Mouse (Mus musculus) monocyte, adult 5-6 weeks (primary cell): ENCODE results near the gene Trip12. TPM values are rescaled to one million over a fixed set of nuclear protein-coding genes. Genes with fewer than 3 reads are reported as not detected.

ENCODE experiments used
- ATAC-seq: fragments of 153-309, 156-312 bp; replicated peaks from 2 replicates; pipeline ENCODE4 v1.8.0; 2017; ENCODE audit warnings: mild to moderate bottlenecking; ENCODE audit not compliant: low TSS enrichment, insufficient number of reproducible peaks, severe bottlenecking, poor library complexity, low FRiP score
- total RNA-seq: library from RNA; stranded (forward); fragments of 200-1000, 200-491, 200-594 nt; gene quantifications from 3 replicates; pipeline ENCODE4 v1.2.3, GENCODE M21; 2017

Trip12 gene
- total RNA-seq, 1 experiment from 2014 or later = 226 TPM

DNA sequence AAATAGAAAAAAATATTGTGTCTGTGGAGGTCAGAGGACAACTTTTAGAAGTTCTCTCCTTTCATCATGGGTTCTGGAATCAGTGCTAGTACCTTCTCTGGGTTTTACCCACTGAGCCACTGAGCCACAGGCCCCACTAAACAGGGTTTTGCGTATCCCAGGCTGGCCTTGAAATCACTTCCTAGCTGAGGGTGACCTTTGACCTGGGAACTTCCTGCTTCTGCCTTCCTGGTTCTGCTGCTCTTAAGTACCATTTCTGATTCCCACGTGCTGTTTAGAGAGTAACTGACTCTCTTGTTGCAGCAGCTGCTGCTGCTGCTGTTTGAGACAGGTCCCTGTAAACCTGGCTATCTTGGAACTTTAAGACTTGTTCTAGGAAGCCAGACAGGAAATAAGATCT is 24.3 kb upstream of the Trip12 start:
- peak; percentile 47; the same call in 1 of the 2 replicates for ATAC-seq

DNA sequence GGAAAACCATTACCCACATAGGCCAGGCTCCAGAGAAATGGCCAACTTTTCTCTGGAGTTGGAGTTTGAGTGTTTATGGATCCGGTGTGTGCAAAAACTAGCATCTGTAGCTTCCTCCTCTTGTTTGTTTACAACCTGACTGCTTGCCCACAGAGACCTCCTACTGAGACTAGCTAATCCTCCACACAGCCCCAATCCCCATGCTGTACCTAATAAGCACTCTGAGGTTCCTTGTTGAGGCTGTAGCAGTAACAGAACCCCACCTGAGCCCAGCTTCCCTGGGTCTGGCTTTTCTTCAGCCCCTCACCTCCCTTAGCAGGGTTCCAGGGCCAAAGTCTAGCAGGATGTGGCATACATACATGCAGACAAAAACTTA is 20.9 kb upstream of the Trip12 start:
- no peak for ATAC-seq

DNA sequence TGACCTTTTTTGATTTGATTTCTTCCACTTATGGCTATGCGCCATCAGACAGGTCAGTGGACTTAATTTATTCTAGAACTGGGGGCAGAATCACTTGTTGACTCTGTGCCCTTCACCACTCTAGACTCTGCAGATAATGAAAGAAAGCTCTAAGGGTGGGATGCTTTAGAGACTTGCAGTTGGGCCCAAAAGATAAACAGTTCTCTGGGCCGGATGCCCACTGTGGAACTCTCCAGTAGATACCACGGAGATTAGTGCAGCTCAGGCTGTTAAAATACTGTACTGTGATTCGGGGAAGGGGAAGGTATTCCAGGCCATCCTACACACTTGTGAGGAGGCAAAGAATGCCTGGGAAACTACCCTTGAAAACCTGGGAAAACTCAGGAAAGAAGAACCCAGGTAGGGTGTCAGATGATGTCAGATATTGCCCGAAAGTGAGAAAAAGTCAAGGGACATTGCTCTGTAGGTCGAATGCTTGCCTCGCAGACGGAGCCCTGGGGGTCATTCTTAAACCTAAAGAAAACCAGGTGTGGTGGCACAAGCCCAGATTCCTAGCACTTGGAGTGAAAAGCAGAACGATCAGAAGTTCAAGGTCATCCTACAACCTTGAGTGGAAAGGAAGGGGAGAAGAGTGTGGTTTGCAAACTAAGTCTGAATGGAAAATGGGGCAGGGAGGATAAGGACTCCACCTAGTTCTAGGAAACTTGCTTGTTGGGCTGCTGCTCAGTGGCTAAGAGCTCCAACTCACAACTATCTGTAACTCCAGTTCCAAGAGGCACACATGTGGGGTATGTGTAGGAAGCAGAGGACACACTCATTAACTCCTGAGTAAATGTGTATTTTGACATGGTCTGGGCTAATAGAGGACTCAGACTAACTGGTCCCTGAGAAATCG is 20.3 kb upstream of the Trip12 start:
- no peak for ATAC-seq

DNA sequence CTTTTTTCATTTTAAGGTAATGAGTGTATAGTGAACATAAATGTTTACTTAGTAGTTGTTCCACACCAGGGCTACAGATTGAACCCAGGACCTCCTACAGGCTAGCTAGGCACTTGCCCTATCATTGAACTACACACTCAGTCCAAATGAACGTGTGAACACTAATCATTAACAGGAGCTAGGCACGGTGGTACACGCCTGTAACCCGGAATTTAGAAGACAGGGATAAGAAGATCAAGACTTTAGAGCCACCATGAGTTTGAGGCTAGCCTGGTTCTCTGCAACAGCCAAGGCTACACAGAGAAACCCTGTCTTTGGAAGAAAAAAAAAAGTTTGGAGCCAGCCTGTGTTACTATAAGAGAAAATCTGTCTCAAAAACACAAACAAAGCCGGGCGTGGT is 19.3 kb upstream of the Trip12 start:
- ATAC-seq = no peak

DNA sequence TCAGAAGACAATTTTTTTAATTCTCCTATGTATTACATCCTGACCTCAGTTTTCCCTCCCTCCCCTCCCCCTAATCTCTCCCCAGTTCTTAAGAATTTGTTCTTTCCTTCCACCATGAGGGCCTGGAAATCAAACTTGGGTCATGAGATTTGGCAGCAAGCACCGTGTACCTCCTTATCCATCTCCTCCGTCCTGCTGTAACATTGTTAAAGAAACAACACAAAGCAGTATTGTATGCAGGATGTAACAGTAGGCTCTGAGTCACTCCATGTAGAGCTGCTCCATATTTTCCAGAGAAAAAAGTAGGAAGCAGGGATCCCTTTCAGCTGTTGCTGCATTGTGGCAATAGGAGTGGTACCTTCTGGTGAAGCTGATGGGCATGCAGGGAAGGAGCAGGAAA is 15.4 kb upstream of the Trip12 start:
- no peak for ATAC-seq

DNA sequence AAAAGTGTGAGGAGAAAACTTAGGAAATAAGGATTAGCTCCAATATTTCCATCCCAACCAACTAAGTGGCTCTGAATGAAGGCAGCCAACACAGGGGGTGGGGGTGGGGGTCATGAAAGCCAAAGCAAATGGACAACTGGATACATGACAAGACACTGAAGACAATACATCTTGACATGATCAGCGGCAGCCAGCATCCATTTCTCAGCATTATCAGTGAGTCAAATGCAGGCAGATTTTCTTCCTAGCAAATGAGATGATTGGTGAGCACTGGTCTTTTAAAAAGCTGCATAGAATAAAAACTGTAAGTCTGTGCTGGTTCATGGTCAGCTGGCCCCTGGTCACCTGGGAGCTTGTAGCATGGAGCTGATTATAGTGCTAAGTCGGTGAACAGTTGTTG is 14.7 kb upstream of the Trip12 start:
- no peak for ATAC-seq

DNA sequence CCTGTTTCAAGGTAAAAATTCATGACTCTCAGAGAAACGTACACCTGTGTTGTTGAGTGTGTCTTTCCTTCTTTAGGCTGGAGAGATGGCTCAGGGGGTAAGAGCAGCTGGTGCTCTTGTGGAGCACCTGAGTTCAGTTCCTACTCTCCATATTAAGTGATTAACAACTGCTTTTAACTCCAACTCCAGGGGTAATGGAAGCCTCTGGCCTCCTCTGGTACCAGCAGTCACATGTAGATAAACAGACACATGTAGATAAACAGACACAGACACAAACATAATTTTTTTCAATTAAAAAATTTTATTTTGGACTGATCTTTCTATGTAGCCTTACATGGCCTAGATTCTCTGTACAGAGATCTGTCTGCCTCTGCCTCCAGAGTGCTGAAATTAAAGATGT is 13.4 kb upstream of the Trip12 start:
- no peak for ATAC-seq

DNA sequence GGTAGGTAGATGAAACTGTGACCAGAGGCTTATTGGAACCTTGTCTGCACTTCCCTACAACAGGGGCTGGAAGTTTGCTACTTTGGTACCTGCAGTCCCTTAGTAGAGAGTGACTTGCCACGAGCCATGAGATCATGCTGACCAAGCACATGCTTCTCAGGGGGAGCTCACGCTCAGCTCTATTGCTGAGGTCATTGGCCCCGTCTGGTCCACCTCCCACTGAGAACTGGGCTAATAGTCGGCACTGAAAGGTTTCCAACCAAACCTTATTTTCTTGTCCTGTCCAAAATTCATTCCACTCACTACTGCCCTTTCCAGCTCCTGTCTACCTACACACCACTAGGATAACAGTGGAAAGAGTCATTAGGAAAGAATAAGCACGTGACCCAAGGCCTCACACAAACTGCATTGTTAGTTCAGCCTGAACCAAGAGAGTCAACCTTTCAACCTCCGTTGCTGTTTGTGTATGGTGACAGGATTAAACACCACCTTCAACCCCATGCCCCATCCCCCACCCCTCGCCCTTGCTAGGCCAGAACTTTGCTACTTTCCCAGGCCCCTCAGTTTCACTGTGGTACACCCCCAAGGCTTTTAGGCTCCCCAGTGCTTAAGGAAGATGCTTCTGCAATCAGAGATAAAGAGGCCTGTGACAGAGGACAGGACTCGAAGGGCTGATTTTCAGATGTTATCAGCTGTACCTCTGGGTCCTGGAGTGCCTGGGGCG is 11.4 kb upstream of the Trip12 start:
- no peak for ATAC-seq

DNA sequence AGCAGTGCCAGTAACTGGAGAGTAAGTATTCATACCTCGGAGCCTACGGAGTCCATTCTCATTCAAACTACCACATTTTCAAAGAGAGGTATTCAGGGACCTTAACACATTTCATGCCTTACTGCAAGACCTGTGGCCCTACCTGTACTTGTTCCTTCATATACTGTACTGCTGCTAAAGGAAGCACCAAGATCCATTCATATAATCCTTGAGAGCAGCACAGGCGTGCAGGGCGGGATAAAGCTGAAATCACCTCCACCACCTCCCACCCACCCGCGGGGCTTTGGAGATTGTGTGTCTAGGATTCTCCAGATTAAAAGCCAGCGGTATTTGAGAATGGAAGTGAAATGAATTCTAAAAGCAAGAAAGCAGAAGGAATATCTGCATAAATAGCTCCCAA is 10.2 kb upstream of the Trip12 start:
- ATAC-seq = no peak

DNA sequence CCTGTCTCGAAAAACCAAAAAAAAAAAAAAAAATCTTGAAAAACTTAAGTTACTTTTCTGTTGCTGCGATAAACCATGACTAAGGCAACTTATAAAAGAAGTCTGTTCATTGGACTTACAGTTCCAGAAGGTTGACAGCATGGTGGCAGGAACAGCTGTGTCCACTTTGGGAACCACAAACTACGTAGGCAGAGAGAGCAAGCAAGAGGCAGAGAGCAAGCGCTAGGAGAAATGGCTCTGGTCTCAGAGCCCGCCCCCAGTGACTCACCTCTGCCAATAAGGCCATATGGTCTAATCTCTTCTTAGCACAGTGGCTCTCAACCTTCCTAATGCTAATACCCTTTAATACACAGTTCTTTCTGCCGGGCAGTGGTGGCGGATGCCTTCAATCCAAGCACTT is 9.5 kb upstream of the Trip12 start:
- no peak for ATAC-seq

DNA sequence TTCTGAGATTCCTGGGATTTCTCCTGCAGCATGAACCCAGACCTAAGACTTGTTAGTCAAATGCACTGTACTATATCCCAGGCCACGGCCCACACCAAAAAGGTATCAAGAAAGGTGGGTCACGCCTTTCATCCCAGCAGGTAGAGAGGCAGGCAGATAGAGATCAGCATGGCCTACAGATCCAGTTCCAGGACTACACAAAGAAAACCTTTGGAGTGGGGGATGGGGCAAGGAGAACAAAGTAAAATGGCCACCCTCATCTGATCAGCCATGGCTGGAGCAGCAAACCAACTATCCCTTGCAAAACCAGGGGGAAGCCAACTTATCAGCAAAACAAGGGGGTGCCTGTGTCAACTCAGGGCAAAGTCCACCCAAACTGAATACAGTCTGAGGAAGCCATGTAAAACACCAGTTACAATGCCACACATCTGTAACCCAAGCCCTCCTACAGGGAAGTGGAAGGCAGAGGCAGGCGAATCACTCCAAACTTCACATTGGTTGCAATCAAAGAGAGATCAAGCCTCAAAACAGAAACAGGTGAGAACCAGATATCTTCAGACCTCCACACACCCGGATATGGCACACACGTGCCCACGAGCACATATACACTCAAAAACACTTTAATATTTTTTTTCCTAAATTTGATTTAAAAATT is 8.6 kb upstream of the Trip12 start:
- ATAC-seq = no peak

DNA sequence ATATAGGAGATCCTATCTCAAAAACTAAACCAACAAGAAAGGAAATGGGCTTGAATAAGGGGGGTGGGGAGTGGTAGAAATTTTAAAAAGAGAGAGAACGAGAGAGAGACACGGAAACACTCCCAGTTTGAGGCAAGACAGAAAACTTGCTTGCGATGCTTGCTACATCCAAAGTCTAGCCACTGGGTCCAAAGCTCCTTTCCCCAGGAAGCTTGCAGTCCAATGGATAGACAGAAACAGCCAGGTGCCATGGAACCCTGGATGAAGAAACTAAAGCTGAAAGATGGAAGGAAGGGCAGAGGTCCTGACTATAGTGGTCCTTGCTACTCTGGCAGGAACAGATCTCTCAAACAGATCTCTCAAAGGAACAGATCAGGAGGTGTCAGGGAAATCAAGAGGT is 8.0 kb upstream of the Trip12 start:
- ATAC-seq = no peak

DNA sequence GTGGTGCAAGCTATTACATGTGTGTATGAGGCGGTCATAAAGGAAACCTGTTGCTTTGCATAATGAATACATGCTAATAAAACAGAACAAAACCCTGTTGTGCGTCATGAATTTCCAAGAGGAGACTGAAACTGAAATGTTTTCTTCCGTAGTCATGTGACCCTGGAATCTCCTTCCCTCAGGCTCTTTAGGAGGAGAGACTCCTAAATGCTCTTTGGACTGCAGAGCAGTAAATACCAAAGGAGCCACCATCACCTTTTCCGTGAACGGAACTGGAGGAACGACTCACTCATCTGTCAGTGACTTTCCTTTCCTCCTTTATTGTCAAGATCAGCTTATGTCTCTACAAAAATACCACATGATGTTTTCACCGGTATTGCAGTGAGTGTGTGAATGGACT is 7.4 kb upstream of the Trip12 start:
- no peak for ATAC-seq

DNA sequence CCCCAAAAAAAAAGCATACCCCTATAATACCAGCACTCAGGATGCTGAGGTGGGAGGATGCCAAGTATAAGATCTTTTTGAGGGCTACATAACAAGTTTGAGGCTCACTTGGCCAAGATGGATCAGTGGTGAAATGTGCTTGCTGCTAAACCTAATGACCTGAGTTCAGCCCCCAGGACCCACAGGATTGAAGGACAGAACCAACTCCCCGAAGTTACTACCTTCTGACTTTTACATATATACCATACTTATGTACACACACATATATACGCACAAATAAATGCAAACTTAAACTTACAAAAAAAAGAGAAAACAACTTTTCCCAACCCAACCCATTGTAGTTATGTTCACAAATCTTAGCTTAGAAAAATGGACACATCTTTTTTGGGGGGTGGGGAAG is 3.0 kb upstream of the Trip12 start:
- no peak for ATAC-seq

DNA sequence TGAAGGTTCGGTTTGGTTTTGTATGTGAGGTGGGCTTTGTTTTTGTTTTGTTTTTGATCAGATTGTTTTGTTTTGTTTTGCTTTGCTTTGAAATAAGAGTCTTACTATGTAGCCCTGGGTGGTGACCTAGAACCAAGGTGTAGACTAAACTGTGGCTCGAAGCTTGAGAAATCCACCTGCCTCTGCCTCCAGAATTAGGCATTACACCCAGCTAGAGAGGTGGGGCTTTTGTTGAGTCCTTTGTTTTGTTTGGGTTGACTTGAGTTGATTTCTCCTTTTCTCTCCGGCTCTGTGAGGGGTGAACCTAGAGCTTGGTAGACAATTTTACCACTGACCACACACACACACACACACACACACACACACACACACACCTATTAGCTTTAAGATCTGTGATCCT is 745 bp upstream of the Trip12 start:
- no peak for ATAC-seq

DNA sequence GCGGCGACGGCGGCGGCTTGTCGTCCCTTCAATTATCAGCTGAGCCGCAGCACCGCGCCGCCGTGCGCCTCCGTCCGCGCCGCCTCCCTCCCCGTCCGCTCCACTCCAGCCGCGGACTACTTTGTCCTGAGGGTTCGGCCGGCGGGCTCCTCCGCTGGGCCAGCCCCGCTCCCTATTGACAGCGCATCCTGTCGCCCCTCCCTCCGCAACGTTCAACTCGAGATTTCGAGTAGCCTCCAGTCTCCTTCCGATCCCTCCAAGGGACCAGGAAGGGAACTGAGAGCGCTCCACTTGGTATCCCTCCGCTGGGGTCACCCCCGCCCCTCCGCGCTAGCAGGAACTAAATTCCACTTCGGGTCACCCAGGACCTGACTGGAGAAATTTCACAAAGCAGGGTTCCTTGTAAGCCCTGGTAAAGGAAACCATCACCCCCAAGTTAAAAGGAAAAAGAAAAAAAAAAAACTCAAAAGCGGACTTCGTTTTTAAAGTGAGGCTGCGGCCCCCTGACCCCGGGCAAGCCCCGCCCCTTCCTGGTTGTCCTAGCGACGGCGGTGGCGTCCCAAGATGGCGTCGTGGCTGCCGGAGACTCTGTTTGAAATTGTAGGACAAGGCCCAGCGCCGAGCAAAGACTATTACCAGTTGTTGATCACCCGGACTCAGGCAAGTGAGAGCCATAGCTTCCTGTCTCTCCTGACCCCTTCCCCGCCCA is 853 bp downstream of the Trip12 start, which contains the start of gene Fbxo36:
Fbxo36 (plus strand) TSS at position 533 of the 709 bp plus-strand sequence.
- ATAC-seq = peak; percentile 74

DNA sequence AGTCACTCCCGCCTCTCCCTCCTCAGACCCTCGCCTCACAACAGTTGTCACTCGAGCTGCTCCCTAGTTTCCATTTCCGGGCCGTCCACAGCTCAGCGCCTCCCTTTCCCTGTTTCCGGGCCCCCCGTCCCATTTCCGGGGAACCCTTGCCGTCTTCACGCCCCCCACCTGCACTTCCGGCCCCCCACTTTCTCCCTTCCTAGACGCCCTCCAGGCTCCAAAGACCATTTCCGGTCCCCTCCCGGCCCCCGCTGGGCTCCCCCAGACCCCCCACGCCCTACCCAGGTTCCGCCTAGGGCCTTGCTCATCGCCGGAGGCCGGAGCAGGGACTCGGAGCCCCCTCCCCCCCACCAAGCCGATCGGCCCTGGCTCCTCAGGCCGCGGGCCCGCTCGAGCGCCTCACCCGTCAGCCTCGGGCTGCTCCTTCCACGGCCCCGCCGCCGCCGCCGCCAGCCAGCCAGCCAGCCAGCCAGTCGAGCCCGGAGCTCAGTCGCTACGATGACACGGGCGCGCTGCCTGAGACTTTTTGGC is 1.6 kb downstream of the Trip12 start:
- 0 out of 2 replicates have a peak, but pooled peaks have one; percentile 25 for ATAC-seq

DNA sequence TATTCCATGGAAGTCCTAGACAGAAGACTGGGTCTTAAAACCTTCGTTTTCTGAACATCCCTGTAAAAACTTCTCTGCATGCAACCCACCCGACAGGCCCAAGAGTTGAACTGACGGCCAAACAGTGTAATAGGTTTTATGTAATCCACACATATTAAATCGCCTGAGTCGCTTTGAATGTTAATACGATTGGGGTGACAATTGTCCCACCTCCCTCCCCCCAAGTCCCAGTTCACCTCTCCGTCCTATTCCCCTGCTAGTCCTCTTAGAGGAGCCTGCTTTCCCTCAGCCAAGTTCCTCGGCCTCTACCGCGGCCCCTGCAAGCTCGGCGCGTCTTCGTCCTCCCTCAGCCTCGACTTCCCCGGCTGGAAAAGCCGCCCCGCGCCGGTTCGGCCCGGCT is 2.2 kb downstream of the Trip12 start:
- no peak for ATAC-seq
